Mouse (Mus musculus) liver, postnatal 0 days (tissue): ENCODE measurements around the gene Necab3. TPM values are rescaled to one million over a fixed set of nuclear protein-coding genes. Genes with fewer than 3 reads are reported as not detected.

Experiments used
- ATAC-seq: fragments of 200-750 bp; cut with Nextera tagmentation; 2 replicates; pipeline ENCODE4 v1.8.0; 2017; ENCODE audit warnings: mild to moderate bottlenecking, moderate library complexity
- DNase-seq: peaks from one replicate; pipeline ENCODE4 v3.0.0-alpha.2; 2016
- H3K27ac ChIP-seq: fragments of 300-500 bp; sonication (generic); 2 replicates; pipeline ENCODE4 v1.5.1; 2014; ENCODE audit warnings: antibody characterized with exemption, moderate library complexity, mild to moderate bottlenecking, low read depth
- H3K27me3 ChIP-seq: fragments of 300-500 bp; sonication (generic); 2 replicates; pipeline ENCODE4 v1.6.1; 2014; ENCODE audit warnings: low read length, control low read depth, mixed read lengths; ENCODE audit not compliant: insufficient read depth
- H3K36me3 ChIP-seq: fragments of 300-500 bp; sonication (generic); replicated peaks from 2 replicates; pipeline ENCODE4 v1.6.1; 2014; ENCODE audit warnings: mild to moderate bottlenecking, control low read depth, low read length, moderate library complexity, mixed read lengths; ENCODE audit not compliant: insufficient read depth
- H3K4me1 ChIP-seq: fragments of 300-500 bp; sonication (generic); 2 replicates; pipeline ENCODE4 v1.6.1; 2014; ENCODE audit warnings: antibody characterized with exemption, mild to moderate bottlenecking, control low read depth; ENCODE audit not compliant: insufficient read depth
- H3K4me2 ChIP-seq: fragments of 300-500 bp; sonication (generic); 2 replicates; pipeline ENCODE4 v1.6.1; 2014; ENCODE audit warnings: low read depth, mild to moderate bottlenecking, low read length, moderate library complexity, mixed read lengths
- H3K4me3 ChIP-seq: fragments of 300-500 bp; sonication (generic); 2 replicates; pipeline ENCODE4 v1.5.1; 2014; ENCODE audit warnings: low read depth, low read length
- H3K9ac ChIP-seq: fragments of 300-500 bp; sonication (generic); replicated peaks from 2 replicates; pipeline ENCODE4 v1.6.1; 2014; ENCODE audit warnings: mild to moderate bottlenecking, moderate library complexity
- H3K9me3 ChIP-seq: fragments of 300-500 bp; sonication (generic); 2 replicates; pipeline ENCODE4 v1.6.1; 2016; ENCODE audit warnings: mild to moderate bottlenecking, control low read depth, low read length, mixed read lengths
- CTCF ChIP-seq: sonication (generic); IDR thresholded peaks from 2 replicates; pipeline ENCODE4 v1.5.1; 2016; ENCODE audit warnings: antibody characterized with exemption, low read depth
- EP300 ChIP-seq: IDR thresholded peaks from 2 replicates; pipeline ENCODE4 v1.6.1; 2016; ENCODE audit warnings: antibody characterized with exemption, low read depth, mild to moderate bottlenecking
- WGBS: fragments of 180-500 bp; shearing (Covaris S2); extraction: QIAGEN DNeasy Blood & Tissue Kit; methylation state at CpG from one replicate; pipeline ENCODE4 v1.1.7; 2014; ENCODE audit not compliant: insufficient replicate concordance; 5-methylcytosine and 5-hydroxymethylcytosine counted together
- polyA plus RNA-seq: library from polyadenylated mRNA; unstranded; fragments of >200 nt; fragmentation: Nextera tagmentation; extraction: Ambion mirVana; gene quantifications from 2 replicates; pipeline ENCODE4 v1.2.1, GENCODE M21; 2015

The Necab3 gene
- polyA plus RNA-seq, 1 experiment from 2014 or later: 0.13 TPM

- Histone ChIP-seq H3K4me3 (no peak overlapping the region), H3K9me3 (no peaks in the 10 kb centered on the region), H3K4me1 (peaks cover 29% of the 10 kb centered on the region), H3K36me3 (peaks cover 35% of the 10 kb centered on the region), H3K4me2 (no peak overlapping the region), H3K27ac (no peak overlapping the region), H3K27me3 (no peaks in the 10 kb centered on the region), H3K9ac (no peak overlapping the region)
- no peak for TF ChIP-seq CTCF
- TF ChIP-seq EP300: no peak
- ATAC-seq (no peak), DNase-seq (no peak)
- 92% methylated on average over 22 of the region's 22 CpGs for WGBS
Measured at GRCm38 (mm10) chr2:154563612-154564170, 5.0 kb upstream of the Necab3 start.

- DNase-seq: no peak
- 56% methylated on average over 5 of the region's 5 CpGs for WGBS
- no peak overlapping the region for H3K4me3 ChIP-seq
- H3K27me3 ChIP-seq: no peaks in the 10 kb centered on the region
- no peak overlapping the region for H3K4me2 ChIP-seq
- TF ChIP-seq EP300 (no peak), CTCF (no peak)
- no peak overlapping the region for H3K9ac ChIP-seq
- no peaks in the 10 kb centered on the region for H3K9me3 ChIP-seq
- H3K36me3 ChIP-seq: peaks cover 15% of the 10 kb centered on the region
- no peak overlapping the region for H3K27ac ChIP-seq
- ATAC-seq: no peak
- peaks cover 20% of the 10 kb centered on the region for H3K4me1 ChIP-seq
Measured at GRCm38 (mm10) chr2:154557184-154557832, 1.4 kb downstream of the Necab3 start.

- no peak for ATAC-seq
Measured at GRCm38 (mm10) chr2:154555235-154555634, 3.5 kb downstream of the Necab3 start.

GRCm38 (mm10) chr2:154552424-154552907, 6.2 kb downstream of the Necab3 start:
- 0 out of 2 replicates have a peak overlapping the region, but pooled peaks have one; percentile 12 for H3K9ac ChIP-seq
- H3K4me1 ChIP-seq: peaks cover 26% of the 10 kb centered on the region
- 22% methylated on average over 27 of the region's 27 CpGs for WGBS
- DNase-seq: peak; percentile 73
- peak overlapping the region; percentile 63 for H3K4me2 ChIP-seq
- H3K9me3 ChIP-seq: no peaks in the 10 kb centered on the region
- peaks cover 22% of the 10 kb centered on the region for H3K27me3 ChIP-seq
- H3K4me3 ChIP-seq: peak overlapping the region; percentile 31
- TF ChIP-seq CTCF (peak; percentile 78), EP300 (no peak)
- peak; percentile 50 for ATAC-seq
- H3K27ac ChIP-seq: no peak overlapping the region
- H3K36me3 ChIP-seq: no peaks in the 10 kb centered on the region

More at GRCm38 (mm10) chr2:154555235-154555634, 3.5 kb downstream of the Necab3 start:
- H3K27me3 ChIP-seq: peaks cover 17% of the 10 kb centered on the region; the same call in 1 of the 2 replicates
- no peak overlapping the region for H3K4me3 ChIP-seq
- WGBS: 93% methylated on average over 6 of the region's 6 CpGs
- no peaks in the 10 kb centered on the region for H3K9me3 ChIP-seq
- no peak for DNase-seq
- peaks cover 26% of the 10 kb centered on the region for H3K4me1 ChIP-seq
- H3K36me3 ChIP-seq: no peaks in the 10 kb centered on the region
- no peak overlapping the region for H3K27ac ChIP-seq
- no peak overlapping the region for H3K9ac ChIP-seq
- H3K4me2 ChIP-seq: no peak overlapping the region
- TF ChIP-seq CTCF (no peak), EP300 (no peak)

GRCm38 (mm10) chr2:154551927-154552326, 6.8 kb downstream of the Necab3 start:
- peaks cover 22% of the 10 kb centered on the region for H3K27me3 ChIP-seq
- no peaks in the 10 kb centered on the region for H3K9me3 ChIP-seq
- no peak overlapping the region for H3K27ac ChIP-seq
- peaks cover 21% of the 10 kb centered on the region for H3K4me1 ChIP-seq
- no peak overlapping the region for H3K9ac ChIP-seq
- no peaks in the 10 kb centered on the region for H3K36me3 ChIP-seq
- peak overlapping the region; percentile 63 for H3K4me2 ChIP-seq
- TF ChIP-seq CTCF (no peak), EP300 (no peak)
- DNase-seq (no peak), ATAC-seq (no peak)
- H3K4me3 ChIP-seq: peak overlapping the region; percentile 31
- WGBS: 42% methylated on average over 21 of the region's 21 CpGs

GRCm38 (mm10) chr2:154551476-154551875, 7.2 kb downstream of the Necab3 start, which contains the start of gene Actl10:
Gene Actl10 (plus strand): TSS chr2:154551776.
- H3K27me3 ChIP-seq: peaks cover 22% of the 10 kb centered on the region
- H3K9ac ChIP-seq: 0 out of 2 replicates have a peak within 1 kb of the TSS, but pooled peaks have one; percentile 12
- no peaks in the 10 kb centered on the region for H3K36me3 ChIP-seq
- H3K4me2 ChIP-seq: peak within 1 kb of the TSS; percentile 63
- no peak for DNase-seq
- no peak for TF ChIP-seq CTCF
- TF ChIP-seq EP300: no peak
- no peak for ATAC-seq
- no peak within 1 kb of the TSS for H3K27ac ChIP-seq
- H3K4me3 ChIP-seq: peak within 1 kb of the TSS; percentile 31
- no peaks in the 10 kb centered on the region for H3K9me3 ChIP-seq
- peaks cover 21% of the 10 kb centered on the region for H3K4me1 ChIP-seq
- WGBS: 78% methylated on average over 4 of the region's 4 CpGs
